Mouse (Mus musculus) kidney, postnatal 14 days (tissue): ENCODE results near the gene Tceal9.
A peak's percentile ranks its signal among the peaks of the same experiment; 100 is the strongest.
"Not testable (repeated sequence)": the region's sequence is repeated elsewhere in the genome, so short reads cannot be mapped to it uniquely, and the experiment has no call there.

Experiments
- DNase-seq: peaks from one replicate; pipeline ENCODE4 v3.0.0; 2022; ENCODE audit warnings: mixed read lengths

The Tceal9 gene

GRCm38 (mm10) chrX:136244574-136245229, at the start of gene Tceal9:
Gene Tceal9 (plus strand): TSS chrX:136245079.
- peak; percentile 85 for DNase-seq

- DNase-seq: no peak
Observed at GRCm38 (mm10) chrX:136195193-136195944, 49.5 kb upstream of the Tceal9 start.

GRCm38 (mm10) chrX:136196873-136197272, 48.0 kb upstream of the Tceal9 start:
- peak; percentile 7 for DNase-seq

- DNase-seq: no peak
Observed at GRCm38 (mm10) chrX:136203257-136203656, 41.6 kb upstream of the Tceal9 start.

- DNase-seq: peak; percentile 2
Observed at GRCm38 (mm10) chrX:136203664-136204066, 41.2 kb upstream of the Tceal9 start, which contains the start of gene Tceal5. Gene Tceal5 (minus strand): TSS chrX:136203876.

- DNase-seq: no peak
Observed at GRCm38 (mm10) chrX:136204406-136204805, 40.5 kb upstream of the Tceal9 start.

- DNase-seq: no peak
Observed at GRCm38 (mm10) chrX:136213396-136213795, 31.5 kb upstream of the Tceal9 start.

- DNase-seq: not testable (repeated sequence)
Observed at GRCm38 (mm10) chrX:136214729-136215677, 29.9 kb upstream of the Tceal9 start, which contains the start of the genes Tceal7 and Bex1. Gene Tceal7 (plus strand): TSS chrX:136214779. Gene Bex1 (minus strand): TSS chrX:136215513.

- DNase-seq: no peak
Observed at GRCm38 (mm10) chrX:136216303-136216702, 28.6 kb upstream of the Tceal9 start.

GRCm38 (mm10) chrX:136223714-136224113, 21.2 kb upstream of the Tceal9 start:
- DNase-seq: no peak

- peak; percentile 39 for DNase-seq
Observed at GRCm38 (mm10) chrX:136227768-136228167, 17.1 kb upstream of the Tceal9 start.

GRCm38 (mm10) chrX:136238118-136238517, 6.8 kb upstream of the Tceal9 start:
- DNase-seq: peak; percentile 47

- no peak for DNase-seq
Observed at GRCm38 (mm10) chrX:136243181-136243580, 1.7 kb upstream of the Tceal9 start.

GRCm38 (mm10) chrX:136245521-136246071, 717 bp downstream of the Tceal9 start:
- peak; percentile 40 for DNase-seq

- no peak for DNase-seq
Observed at GRCm38 (mm10) chrX:136248811-136249210, 3.9 kb downstream of the Tceal9 start.

GRCm38 (mm10) chrX:136249671-136250070, 4.8 kb downstream of the Tceal9 start:
- no peak for DNase-seq

- no peak for DNase-seq
Observed at GRCm38 (mm10) chrX:136252023-136252729, 7.3 kb downstream of the Tceal9 start.

- no peak for DNase-seq
Observed at GRCm38 (mm10) chrX:136267720-136268119, 22.8 kb downstream of the Tceal9 start.

GRCm38 (mm10) chrX:136268173-136268572, 23.3 kb downstream of the Tceal9 start:
- DNase-seq: no peak

- peak; percentile 64 for DNase-seq
Observed at GRCm38 (mm10) chrX:136269743-136270392, 25.0 kb downstream of the Tceal9 start, which contains the start of gene Bex3. Gene Bex3 (plus strand): TSS chrX:136270253.
